Mouse (Mus musculus): ENCODE results near the gene B4galt5.
A peak's percentile ranks its signal among the peaks of the same experiment; 100 is the strongest.

GRCm38 (mm10) chr2:167280090-167280985 is 68.6 kb downstream of the B4galt5 start:
- peak; percentile 100 for TF ChIP-seq CTCF (IDR thresholded peaks at IDR 0.05; ENCODE audit: control insufficient read depth, insufficient read depth, insufficient replicate concordance, low read depth, low read length)
- TF ChIP-seq POLR2A (IDR thresholded peaks at IDR 0.05; ENCODE audit: control insufficient read depth, low read depth, low read length), result no peak
